Mouse (Mus musculus): ENCODE results near the gene B9d1. TPM values are rescaled to one million over a fixed set of nuclear protein-coding genes. Genes with fewer than 3 reads are reported as not detected.

Gene B9d1
- polyA plus RNA-seq, 1 experiment: 42.7 TPM

DNA sequence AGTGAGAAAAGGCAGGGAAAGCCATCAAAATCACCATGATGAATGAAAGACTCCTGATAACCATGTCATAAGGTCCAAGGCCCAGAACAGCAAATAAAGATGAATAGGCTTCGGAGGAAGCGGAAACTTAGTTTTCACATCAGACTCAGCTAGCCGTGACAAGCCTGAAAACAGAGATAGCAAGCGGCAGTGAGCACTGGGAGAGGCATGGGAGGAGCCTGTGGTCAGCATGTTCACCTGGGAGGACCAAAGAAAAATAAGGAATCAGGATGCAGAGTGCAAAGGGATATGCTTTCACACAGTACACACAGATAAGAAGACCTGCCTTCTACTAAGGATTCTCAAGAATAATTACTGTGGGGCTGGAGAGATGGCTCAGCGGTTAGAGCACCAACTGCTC, 54.6 kb downstream of the B9d1 start:
- Histone ChIP-seq H3K36me3 (ENCODE audit: control insufficient read depth, insufficient read depth, low read length) (no peaks in the 10 kb centered on the region), H3K27ac (ENCODE audit: insufficient read depth, low read depth, low read length) (no peak overlapping the region), H3K27me3 (replicated peaks; ENCODE audit: control insufficient read depth, insufficient read depth, low read length) (no peaks in the 10 kb centered on the region), H3K4me1 (ENCODE audit: control insufficient read depth, insufficient read depth, low read length) (peaks cover 26% of the 10 kb centered on the region), H3K4me3 (ENCODE audit: insufficient read depth, low read depth, low read length) (no peak overlapping the region)
- no peak for DNase-seq
- WGBS: 55% methylated on average over 5 of the region's 5 CpGs
- TF ChIP-seq CTCF (conservative IDR thresholded peaks at IDR 0.05; ENCODE audit: insufficient read depth, insufficient read length, low read depth, low read length) (no peak), POLR2A (IDR thresholded peaks at IDR 0.05; ENCODE audit: low read depth, low read length) (no peak)

DNA sequence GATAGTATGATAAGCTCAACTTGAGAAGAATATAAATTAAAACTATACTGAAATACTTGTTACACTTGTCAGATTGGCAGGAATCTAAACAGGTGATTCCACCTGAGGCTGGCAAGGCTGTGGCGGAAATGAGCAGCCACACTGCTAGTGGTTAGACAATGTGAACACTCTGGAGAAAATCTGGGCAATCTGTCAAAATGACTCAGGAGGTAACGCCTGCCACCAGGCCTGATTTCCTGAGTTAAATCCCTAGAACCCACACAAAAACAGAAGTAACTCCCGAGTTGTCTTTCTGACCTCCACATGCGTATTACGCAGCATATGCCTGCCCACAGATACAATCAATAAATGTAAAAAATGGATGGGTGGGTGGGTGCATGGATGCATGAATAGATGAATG, 57.5 kb downstream of the B9d1 start:
- DNase-seq: peak; percentile 58
- peaks cover 34% of the 10 kb centered on the region for H3K4me1 ChIP-seq (ENCODE audit: control insufficient read depth, insufficient read depth, low read length)

More for the DNA sequence above, 57.5 kb downstream of the B9d1 start:
- TF ChIP-seq POLR2A (IDR thresholded peaks at IDR 0.05; ENCODE audit: low read depth, low read length): no peak
- no peak for TF ChIP-seq CTCF (conservative IDR thresholded peaks at IDR 0.05; ENCODE audit: insufficient read depth, insufficient read length, low read depth, low read length)
- Histone ChIP-seq H3K27ac (ENCODE audit: insufficient read depth, low read depth, low read length) (peak overlapping the region; percentile 59), H3K27me3 (replicated peaks; ENCODE audit: control insufficient read depth, insufficient read depth, low read length) (no peaks in the 10 kb centered on the region), H3K4me3 (ENCODE audit: insufficient read depth, low read depth, low read length) (no peak overlapping the region), H3K36me3 (ENCODE audit: control insufficient read depth, insufficient read depth, low read length) (no peaks in the 10 kb centered on the region)
- WGBS: 52% methylated on average over 5 of the region's 5 CpGs

Other genes with a start within 250 kb of the B9d1 start
- 106 and 112 TPM in 2 replicates for gene Aldh3a2, start 237.7 kb upstream of the B9d1 start, polyA plus RNA-seq (2012; rRNA removed)
- 0.11 and 1.5 TPM in 2 replicates for gene Slc47a2, start 162.3 kb upstream of the B9d1 start, polyA plus RNA-seq (2012; rRNA removed)
- gene Slc47a1, start 126.8 kb upstream of the B9d1 start, polyA plus RNA-seq (2012; rRNA removed): 395 and 444 TPM in 2 replicates
- gene Rnf112, start 51.0 kb upstream of the B9d1 start, polyA plus RNA-seq (2012; rRNA removed): 0.08 and 0.10 TPM in 2 replicates
- gene Mfap4, start 19.7 kb upstream of the B9d1 start, polyA plus RNA-seq (2012; rRNA removed): 12.0 and 21.3 TPM in 2 replicates
- gene Mapk7, start 10.7 kb upstream of the B9d1 start, polyA plus RNA-seq (2012; rRNA removed): 13.8 and 15.4 TPM in 2 replicates
- 23.1 and 25.7 TPM in 2 replicates for gene Epn2, start 74.5 kb downstream of the B9d1 start, polyA plus RNA-seq (2012; rRNA removed)
- gene Grap, start 148.1 kb downstream of the B9d1 start, polyA plus RNA-seq (2012; rRNA removed): 11.1 and 15.3 TPM in 2 replicates
- 15.4 and 17.6 TPM in 2 replicates for gene Fam83g, start 178.9 kb downstream of the B9d1 start, polyA plus RNA-seq (2012; rRNA removed)
- 348 and 492 TPM in 2 replicates for gene Slc5a10, start 215.7 kb downstream of the B9d1 start, polyA plus RNA-seq (2012; rRNA removed)